Mouse (Mus musculus): ENCODE measurements around the gene Gm20441.

DNA sequence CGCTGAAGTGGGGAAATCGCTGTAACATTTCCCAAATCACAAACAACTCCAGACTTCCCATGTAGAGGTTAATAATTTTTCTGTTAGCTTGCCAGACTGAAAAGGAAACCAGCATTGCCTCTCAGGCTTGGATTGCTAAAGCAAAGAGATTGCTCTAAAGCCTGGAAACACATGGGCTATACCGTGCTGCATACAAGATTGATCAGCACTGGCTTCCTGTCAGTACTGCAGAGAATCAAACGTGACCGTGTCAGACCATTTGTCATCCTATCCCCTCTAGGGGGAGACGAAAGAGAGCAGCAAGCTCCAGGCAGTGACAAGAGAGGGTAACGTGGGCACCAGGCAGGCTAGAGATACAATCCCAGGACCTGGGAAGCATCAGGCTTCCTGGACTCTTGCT is 10.0 kb upstream of the Gm20441 start:
- TF ChIP-seq CTCF (conservative IDR thresholded peaks at IDR 0.05; ENCODE audit: insufficient read depth, insufficient read length, low read depth, low read length) (0 out of 2 replicates have a peak, but pooled peaks have one; percentile 20), POLR2A (IDR thresholded peaks at IDR 0.05; ENCODE audit: low read depth, low read length) (no peak)

Measured in kidney, adult 2 months (tissue).